In genomic region chr14:55458273-55458672, GRCm38 (mm10) we compare ENCODE assay signal across 9 mouse cellular contexts. TPM values are rescaled to one million over a fixed set of nuclear protein-coding genes. Genes with fewer than 3 reads are reported as not detected.
DNase-seq lines count a peak whose midpoint lies in the region; ATAC-seq and TF ChIP-seq lines count a peak whose summit lies in the region.
"Had no signal": no experiment of that assay in that cellular context is flagged by ENCODE, and none has a peak within 500 bp of the region (broad histone marks: within the 10 kb centered on the region; RNA-seq: fewer than 3 reads in every experiment).

No protein-coding gene starts in this region.

- no peak overlapping the region for H3K4me2 ChIP-seq in midbrain, postnatal 0 days (ENCODE audit: low read depth, low read length, poor library complexity, severe bottlenecking)
- H3K4me2 ChIP-seq in stomach, postnatal 0 days (replicated peaks; ENCODE audit: low read depth) = no peak overlapping the region
- H3K4me2 ChIP-seq: stomach, embryonic 15.5 days had no signal

- no peaks in the 10 kb centered on the region for H3K9me3 ChIP-seq in midbrain, postnatal 0 days (ENCODE audit: low read length)
- no peaks in the 10 kb centered on the region for H3K9me3 ChIP-seq in stomach, postnatal 0 days (ENCODE audit: control insufficient read depth, low read length)
- H3K9me3 ChIP-seq: stomach, embryonic 15.5 days had no signal

- no peak for ATAC-seq in midbrain, postnatal 0 days (ENCODE audit: low FRiP score)
- ATAC-seq in stomach, postnatal 0 days (ENCODE audit: low FRiP score, low TSS enrichment) = 0 out of 2 replicates have a peak, but pooled peaks have one; percentile 37

- WGBS in kidney, adult 2 months = 16% methylated on average over 10 of the region's 10 CpGs
- 27% methylated on average over 10 of the region's 10 CpGs for WGBS in midbrain, postnatal 0 days
- WGBS in stomach, postnatal 0 days = 25% methylated on average over 10 of the region's 10 CpGs

- H3K36me3 ChIP-seq in kidney, adult 2 months (ENCODE audit: control insufficient read depth, insufficient read depth, low read length) = no peaks in the 10 kb centered on the region
- H3K36me3 ChIP-seq in midbrain, postnatal 0 days (ENCODE audit: insufficient read depth, low read length) = no peaks in the 10 kb centered on the region
- H3K36me3 ChIP-seq in stomach, postnatal 0 days (ENCODE audit: control insufficient read depth, insufficient read depth, low read length) = no peaks in the 10 kb centered on the region
- H3K36me3 ChIP-seq: stomach, embryonic 15.5 days had no signal

- peak; percentile 82 for DNase-seq in kidney, adult 2 months
- no peak for DNase-seq in kidney, adult 11 months
- DNase-seq in adrenal gland, postnatal 14 days = peak; percentile 70
- peak; percentile 67 for DNase-seq in embryo, embryonic 9.5 days (ENCODE audit: extremely low spot score)
- DNase-seq in heart, postnatal 14 days = peak; percentile 59 to 63
- DNase-seq in left cerebral cortex, postnatal 10 days (ENCODE audit: extremely low spot score in 1 of 2, low spot score in 2 of 2) = peak; percentile 25 to 68
- DNase-seq in midbrain, postnatal 0 days (ENCODE audit: low spot score) = peak; percentile 52
- peak; percentile 53 for DNase-seq in stomach, postnatal 0 days (ENCODE audit: low spot score)

- TF ChIP-seq CTCF in kidney, adult 2 months (conservative IDR thresholded peaks at IDR 0.05; ENCODE audit: insufficient read depth, insufficient read length, low read depth, low read length) = peak; percentile 78
- TF ChIP-seq CTCF in midbrain, postnatal 0 days (IDR thresholded peaks at IDR 0.05) = peak; percentile 66
- TF ChIP-seq CTCF in stomach, postnatal 0 days (IDR thresholded peaks at IDR 0.05; ENCODE audit: low read depth) = peak; percentile 78

- no peak for TF ChIP-seq EP300 in stomach, postnatal 0 days (optimal IDR thresholded peaks at IDR 0.05)

- peaks cover 33% of the 10 kb centered on the region for H3K4me1 ChIP-seq in kidney, adult 2 months (ENCODE audit: control insufficient read depth, insufficient read depth, low read length)
- no peaks in the 10 kb centered on the region for H3K4me1 ChIP-seq in midbrain, postnatal 0 days (ENCODE audit: insufficient read depth, low read length)
- no peaks in the 10 kb centered on the region for H3K4me1 ChIP-seq in stomach, postnatal 0 days (replicated peaks; ENCODE audit: control insufficient read depth, insufficient read depth)
- H3K4me1 ChIP-seq: stomach, embryonic 15.5 days had no signal

- intact Hi-C loops in heart, postnatal 14 days (cut with DNase I) = no loop called here
- intact Hi-C loops in left cerebral cortex, postnatal 10 days (cut with DNase I) = no loop called here

- no peak overlapping the region for H3K27ac ChIP-seq in kidney, adult 2 months (ENCODE audit: insufficient read depth, low read depth, low read length)
- H3K27ac ChIP-seq in midbrain, postnatal 0 days (ENCODE audit: low read depth, low read length) = no peak overlapping the region
- no peak overlapping the region for H3K27ac ChIP-seq in stomach, postnatal 0 days (replicated peaks)
- H3K27ac ChIP-seq: stomach, embryonic 15.5 days had no signal

- H3K4me3 ChIP-seq in kidney, adult 2 months (ENCODE audit: insufficient read depth, low read depth, low read length) = no peak overlapping the region
- no peak overlapping the region for H3K4me3 ChIP-seq in midbrain, postnatal 0 days (ENCODE audit: low read depth, low read length)
- no peak overlapping the region for H3K4me3 ChIP-seq in stomach, postnatal 0 days (ENCODE audit: low read depth, low read length)
- H3K4me3 ChIP-seq: stomach, embryonic 15.5 days had no signal

- no peaks in the 10 kb centered on the region; the same call in 1 of the 2 replicates for H3K27me3 ChIP-seq in kidney, adult 2 months (replicated peaks; ENCODE audit: control insufficient read depth, insufficient read depth, low read length)
- H3K27me3 ChIP-seq in midbrain, postnatal 0 days (ENCODE audit: insufficient read depth, low read length) = no peaks in the 10 kb centered on the region
- H3K27me3 ChIP-seq in stomach, postnatal 0 days (ENCODE audit: control insufficient read depth, insufficient read depth, low read length) = no peaks in the 10 kb centered on the region
- H3K27me3 ChIP-seq: stomach, embryonic 15.5 days had no signal

- no peak overlapping the region for H3K9ac ChIP-seq in midbrain, postnatal 0 days (replicated peaks; ENCODE audit: low read length, poor library complexity, severe bottlenecking)
- no peak overlapping the region for H3K9ac ChIP-seq in stomach, postnatal 0 days (ENCODE audit: low read length)
- H3K9ac ChIP-seq: stomach, embryonic 15.5 days had no signal

- no peak for TF ChIP-seq POLR2A in kidney, adult 2 months (IDR thresholded peaks at IDR 0.05; ENCODE audit: low read depth, low read length)

RNA-seq across cellular contexts. Expression of gene Dhrs4, which starts 20.3 kb away (rescaled TPM):
- polyA plus RNA-seq in kidney, adult 2 months (2012; rRNA removed) = 141 and 173 TPM in 2 replicates
- total RNA-seq in adrenal gland, postnatal 14 days (2021) = 130 and 149 TPM in 2 replicates
- total RNA-seq in heart, postnatal 14 days (2021) = 100 to 1,000 TPM; 129 to 134 TPM
- 10 to 100 TPM; 11.6 to 12.9 TPM for total RNA-seq in left cerebral cortex, postnatal 10 days (2021)
- 10.0 and 13.8 TPM in 2 replicates for total RNA-seq in midbrain, postnatal 0 days (2014; rRNA removed)
- 18.0 and 19.4 TPM in 2 replicates for polyA plus RNA-seq in midbrain, postnatal 0 days (2015; fragmentation: Nextera tagmentation; extraction: Ambion mirVana)
- 53.7 and 54.5 TPM in 2 replicates for polyA plus RNA-seq in stomach, postnatal 0 days (2015; fragmentation: Nextera tagmentation; extraction: Ambion mirVana)

RNA-seq across cellular contexts. Expression of gene Carmil3, which starts 32.2 kb away (rescaled TPM):
- 3.5 and 3.8 TPM in 2 replicates for polyA plus RNA-seq in kidney, adult 2 months (2012; rRNA removed)
- total RNA-seq in adrenal gland, postnatal 14 days (2021) = 6.9 TPM in 2 replicates
- total RNA-seq in heart, postnatal 14 days (2021) = 1 to 10 TPM; 2.5 to 5.5 TPM
- 100 to 1,000 TPM; 105 to 109 TPM for total RNA-seq in left cerebral cortex, postnatal 10 days (2021)
- total RNA-seq in midbrain, postnatal 0 days (2014; rRNA removed) = 118 and 166 TPM in 2 replicates
- polyA plus RNA-seq in midbrain, postnatal 0 days (2015; fragmentation: Nextera tagmentation; extraction: Ambion mirVana) = 33.3 and 37.6 TPM in 2 replicates
- 0.46 and 0.81 TPM in 2 replicates for polyA plus RNA-seq in stomach, postnatal 0 days (2015; fragmentation: Nextera tagmentation; extraction: Ambion mirVana)

RNA-seq across cellular contexts. Expression of gene Cpne6, which starts 52.0 kb away (rescaled TPM):
- polyA plus RNA-seq in kidney, adult 2 months (2012; rRNA removed) = 0.11 and 0.22 TPM in 2 replicates
- 0.45 TPM in 1 of 2 replicates, not detected in the other for total RNA-seq in adrenal gland, postnatal 14 days (2021)
- total RNA-seq in heart, postnatal 14 days (2021) = not detected
- total RNA-seq in left cerebral cortex, postnatal 10 days (2021) = 100 to 1,000 TPM; 176 to 200 TPM
- total RNA-seq in midbrain, postnatal 0 days (2014; rRNA removed) = 9.4 and 14.7 TPM in 2 replicates
- polyA plus RNA-seq in midbrain, postnatal 0 days (2015; fragmentation: Nextera tagmentation; extraction: Ambion mirVana) = 12.3 and 15.0 TPM in 2 replicates
- polyA plus RNA-seq in stomach, postnatal 0 days (2015; fragmentation: Nextera tagmentation; extraction: Ambion mirVana) = 0.08 and 0.17 TPM in 2 replicates

Comparison
In these comparisons a context has a peak if more than half of its experiments do, and no peak if none do; other contexts are left out.
1. RNA of gene Carmil3, which starts 32.2 kb away (total RNA-seq): 118 to 166 TPM in midbrain, postnatal 0 days and 105 to 109 TPM in left cerebral cortex, postnatal 10 days; 6.9 TPM in adrenal gland, postnatal 14 days and 2.5 to 5.5 TPM in heart, postnatal 14 days; every median in the first group is over 10 times any median in the second.
2. Peak in every context shown above with its lines, with median percentiles within 50 percentile points of each other: CTCF ChIP-seq.